Mouse (Mus musculus): ENCODE measurements around the gene Cdipt.

Cdipt gene

DNA sequence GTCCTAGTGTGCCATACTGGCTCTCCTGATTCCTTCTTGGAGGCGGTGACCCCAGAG lies at the start of gene Cdipt:
TSS of gene Cdipt (plus strand) at position 22 of the 57 bp plus-strand sequence.
- DNase-seq: no peak

DNA sequence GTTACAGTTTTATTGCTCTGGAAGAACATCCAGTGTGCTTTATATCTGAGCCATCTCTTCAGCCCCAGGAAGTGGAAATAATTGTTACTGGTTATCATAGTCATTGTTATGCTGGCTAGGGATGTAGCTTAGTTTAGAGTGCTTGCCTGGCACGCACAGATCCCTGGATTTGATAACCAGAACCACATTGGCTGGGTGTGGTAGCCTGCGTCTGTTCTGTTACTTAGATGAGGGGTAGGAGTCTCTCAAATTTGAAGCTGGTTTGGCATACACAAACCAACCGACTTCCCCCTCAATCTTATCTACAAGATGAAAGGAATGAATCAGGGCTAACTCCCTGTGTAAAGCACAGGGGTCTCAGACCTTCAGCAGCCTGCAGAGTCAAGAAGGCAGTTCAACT lies 49.4 kb upstream of the Cdipt start:
- DNase-seq: no peak

DNA sequence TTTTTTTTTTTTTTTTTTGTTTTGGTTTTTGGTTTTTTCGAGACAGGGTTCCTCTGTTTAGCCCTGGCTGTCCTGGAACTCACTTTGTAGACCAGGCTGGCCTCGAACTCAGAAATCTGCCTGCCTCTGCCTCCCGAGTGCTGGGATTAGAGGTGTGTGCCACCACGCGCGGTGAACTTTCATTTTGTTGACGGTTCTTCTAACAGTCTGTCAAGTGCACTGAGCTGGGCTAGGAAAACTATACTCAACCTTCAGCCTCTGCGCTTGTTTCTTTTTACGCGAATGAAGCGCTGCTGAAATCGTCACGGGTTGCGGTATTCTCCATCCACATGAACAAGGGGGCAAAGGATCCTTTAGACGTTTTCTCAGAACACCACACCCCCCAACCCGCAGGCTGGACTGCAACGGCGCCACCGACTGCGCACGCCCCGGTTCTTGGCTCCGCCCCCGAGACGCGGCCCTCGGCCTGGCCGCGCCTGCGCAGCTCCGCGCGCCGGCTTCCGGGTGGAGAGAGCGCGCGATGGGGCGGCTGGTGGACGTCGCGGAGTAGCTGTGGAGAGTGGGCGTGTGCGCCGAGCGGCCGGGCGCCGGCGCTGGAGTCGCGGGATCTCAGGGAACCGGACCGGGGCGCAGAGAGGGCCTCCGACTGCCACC lies 47.2 kb upstream of the Cdipt start, which contains the start of gene Kctd13:
TSS of gene Kctd13 (plus strand) at position 496 of the 654 bp plus-strand sequence.
- DNase-seq: peak; percentile 93 to 96

DNA sequence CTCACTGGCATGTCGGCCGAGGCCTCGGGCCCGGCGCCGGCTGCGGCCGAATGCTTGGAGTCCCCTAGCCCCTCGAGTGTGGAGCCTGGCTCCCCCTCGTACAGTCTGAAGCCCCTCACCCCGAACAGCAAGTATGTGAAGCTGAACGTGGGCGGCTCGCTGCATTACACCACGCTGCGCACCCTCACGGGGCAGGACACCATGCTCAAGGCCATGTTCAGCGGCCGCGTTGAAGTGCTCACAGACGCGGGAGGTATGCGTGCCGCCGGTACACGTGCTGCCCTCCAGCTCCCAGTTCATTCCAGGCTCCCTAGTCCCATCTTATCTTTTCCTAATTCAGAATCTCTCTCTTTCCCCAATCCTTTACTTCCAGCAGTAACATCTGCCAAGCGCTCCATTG lies 46.7 kb upstream of the Cdipt start:
- no peak for DNase-seq

DNA sequence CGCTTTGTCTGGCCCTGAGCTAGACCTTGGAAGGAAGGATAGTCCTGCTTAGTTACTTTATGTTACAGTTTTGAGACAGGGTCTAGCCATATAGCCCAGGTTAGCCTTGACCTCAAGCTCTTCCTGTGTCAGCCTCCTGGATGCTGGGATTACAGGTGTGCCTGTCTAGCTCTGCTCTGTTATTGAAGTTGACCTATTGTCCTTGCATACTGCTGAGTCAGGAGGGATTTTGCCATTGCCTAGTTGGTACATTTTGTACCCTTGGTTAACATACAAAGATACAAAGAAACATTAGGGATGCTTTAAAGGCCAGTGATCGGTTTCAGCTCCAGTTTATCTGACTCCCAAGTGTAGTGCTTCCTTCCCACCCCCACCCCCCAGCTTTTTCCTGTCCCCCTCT lies 43.1 kb upstream of the Cdipt start:
- no peak for DNase-seq

DNA sequence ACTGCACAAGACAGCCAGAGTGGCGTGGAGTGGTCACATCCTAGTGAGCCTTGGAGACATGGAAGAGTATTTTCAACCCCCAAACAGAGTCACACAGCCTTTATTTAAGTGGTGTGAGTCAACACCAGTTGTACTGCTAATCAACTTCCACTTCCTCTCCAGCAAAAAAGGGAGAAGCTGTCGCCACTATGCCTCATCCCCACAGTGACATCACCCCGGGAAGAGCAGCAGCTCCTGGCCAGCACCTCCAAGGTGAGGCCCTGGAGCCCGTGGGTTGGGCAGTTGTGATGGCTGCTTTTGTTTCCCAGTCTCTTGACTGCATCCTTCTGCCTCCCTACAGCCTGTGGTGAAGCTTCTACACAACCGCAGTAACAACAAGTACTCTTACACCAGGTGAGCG lies 34.5 kb upstream of the Cdipt start:
- no peak for DNase-seq

DNA sequence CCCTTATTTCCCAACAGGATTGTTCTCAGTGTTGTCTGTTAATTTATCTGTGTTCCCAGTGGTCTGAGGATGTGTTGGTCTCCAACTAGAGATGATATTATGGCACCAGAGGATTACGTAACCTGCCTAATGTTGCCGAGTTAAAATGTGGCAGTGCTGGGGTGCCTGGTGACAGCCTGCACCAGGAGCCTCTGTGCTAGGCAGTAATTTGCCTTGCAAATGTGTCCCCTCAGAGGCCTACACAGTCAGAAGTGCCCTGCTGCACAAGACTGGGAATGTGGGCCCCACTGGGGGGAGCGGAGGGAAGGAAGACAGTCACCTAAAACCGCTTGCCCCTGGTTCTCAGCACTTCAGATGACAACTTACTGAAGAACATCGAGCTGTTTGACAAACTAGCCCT lies 33.9 kb upstream of the Cdipt start:
- no peak for DNase-seq

DNA sequence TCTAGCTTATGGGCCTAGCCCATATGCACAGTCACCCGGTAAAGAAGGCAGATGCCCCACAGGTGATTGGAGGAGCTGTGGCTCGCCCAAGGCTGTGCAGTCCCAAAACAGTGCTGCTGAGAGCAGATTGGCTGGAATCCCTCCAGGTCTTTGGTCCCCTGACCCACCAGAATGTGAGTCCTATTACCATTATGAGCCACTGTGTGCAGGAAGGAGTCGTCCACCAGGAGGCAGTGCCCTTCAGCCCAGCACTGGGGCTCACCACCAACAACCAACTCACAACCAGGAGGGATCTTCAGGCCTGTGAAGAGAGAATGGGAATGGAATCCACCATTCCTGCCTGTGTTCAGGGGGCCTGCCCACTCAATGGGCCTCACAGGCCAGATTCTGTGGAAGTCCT lies 29.2 kb upstream of the Cdipt start:
- peak; percentile 71 to 84 for DNase-seq

DNA sequence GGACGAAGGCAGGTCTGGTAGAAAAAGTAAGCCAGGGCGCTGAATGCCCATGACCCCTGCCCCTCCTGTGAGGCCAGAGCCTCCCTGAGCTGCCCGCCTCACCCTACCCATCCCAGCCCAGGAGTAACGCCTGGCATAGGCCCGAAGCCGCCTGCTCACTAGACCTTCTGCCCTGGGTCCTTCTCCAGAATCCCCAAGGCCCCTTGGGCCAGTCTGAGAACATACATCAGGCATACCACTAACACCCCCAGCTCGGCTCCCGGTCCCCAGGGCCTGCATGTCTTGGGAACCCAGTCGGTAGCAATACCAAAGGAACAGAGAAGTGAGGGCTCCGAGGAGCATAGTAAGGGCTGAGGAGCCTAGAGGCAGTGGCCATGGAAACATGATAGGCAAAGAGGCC lies 27.1 kb upstream of the Cdipt start:
- peak in 1 of 2 experiments; percentile 33 for DNase-seq

DNA sequence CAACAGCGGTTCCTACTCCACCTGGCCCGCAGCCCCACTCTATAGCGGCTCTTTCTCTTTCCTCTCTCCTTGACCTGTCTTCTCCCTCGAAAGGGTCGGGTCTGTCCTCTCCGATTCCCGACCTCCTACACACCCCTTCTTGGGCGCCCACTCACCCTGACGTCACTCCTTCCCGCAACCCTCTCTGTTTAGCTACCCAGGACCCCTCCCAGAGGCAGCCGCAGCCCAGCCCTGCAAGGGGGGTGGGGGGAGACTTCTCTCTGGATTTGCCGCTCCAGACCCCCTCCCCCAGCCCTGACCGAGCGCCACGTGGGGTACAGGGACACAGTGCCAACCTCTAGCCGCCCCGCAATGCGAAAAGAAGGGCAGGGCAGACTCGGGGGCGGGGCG lies 26.3 kb upstream of the Cdipt start, which contains the start of gene Asphd1:
TSS of gene Asphd1 (minus strand) at position 180 of the 390 bp plus-strand sequence.
- DNase-seq: peak in 1 of 2 experiments; percentile 85

DNA sequence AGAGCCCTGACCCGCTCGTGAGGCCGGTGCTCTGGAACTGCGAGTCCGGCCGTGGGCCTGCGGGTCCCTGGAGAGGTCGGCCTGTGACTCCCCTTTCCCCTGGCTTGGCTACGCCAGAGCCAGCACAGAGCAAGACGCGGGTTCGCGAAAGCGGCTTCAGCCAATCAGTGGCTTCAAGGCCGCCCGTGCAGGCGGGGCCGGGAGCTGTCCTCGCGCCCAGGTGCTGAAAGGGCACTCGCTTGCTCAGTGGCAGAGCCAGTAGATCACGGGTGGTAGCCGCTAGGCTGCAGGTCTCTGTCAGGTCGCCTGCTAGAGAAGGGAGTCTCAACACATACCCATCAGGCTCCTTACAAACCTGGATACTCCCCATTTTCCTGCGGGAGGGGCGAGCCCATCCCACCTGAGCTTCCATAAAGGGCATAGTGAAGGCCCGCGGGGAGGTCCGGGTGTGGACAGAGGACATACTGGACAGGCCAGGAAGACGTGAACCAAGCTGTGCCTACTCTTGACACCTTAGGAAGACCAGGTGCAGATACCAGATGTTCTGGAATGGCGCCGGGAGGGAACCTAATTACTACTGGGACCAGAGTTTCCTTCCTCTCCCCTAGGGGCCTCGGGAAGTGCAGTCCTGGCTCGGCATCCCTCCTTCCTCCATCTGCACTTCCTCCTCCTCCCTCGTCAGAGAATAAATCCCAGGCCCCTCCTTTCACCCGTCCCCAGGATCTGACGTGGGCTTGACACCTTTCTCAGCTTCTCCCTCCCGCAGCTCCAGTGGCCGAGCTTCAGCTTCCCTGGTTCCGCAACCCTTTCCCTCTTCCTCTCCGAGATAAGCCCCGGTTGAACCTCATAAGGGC lies 25.7 kb upstream of the Cdipt start, which contains the start of gene Sez6l2:
TSS of gene Sez6l2 (plus strand) at position 771 of the 854 bp plus-strand sequence.
- DNase-seq: peak; percentile 90 to 91

DNA sequence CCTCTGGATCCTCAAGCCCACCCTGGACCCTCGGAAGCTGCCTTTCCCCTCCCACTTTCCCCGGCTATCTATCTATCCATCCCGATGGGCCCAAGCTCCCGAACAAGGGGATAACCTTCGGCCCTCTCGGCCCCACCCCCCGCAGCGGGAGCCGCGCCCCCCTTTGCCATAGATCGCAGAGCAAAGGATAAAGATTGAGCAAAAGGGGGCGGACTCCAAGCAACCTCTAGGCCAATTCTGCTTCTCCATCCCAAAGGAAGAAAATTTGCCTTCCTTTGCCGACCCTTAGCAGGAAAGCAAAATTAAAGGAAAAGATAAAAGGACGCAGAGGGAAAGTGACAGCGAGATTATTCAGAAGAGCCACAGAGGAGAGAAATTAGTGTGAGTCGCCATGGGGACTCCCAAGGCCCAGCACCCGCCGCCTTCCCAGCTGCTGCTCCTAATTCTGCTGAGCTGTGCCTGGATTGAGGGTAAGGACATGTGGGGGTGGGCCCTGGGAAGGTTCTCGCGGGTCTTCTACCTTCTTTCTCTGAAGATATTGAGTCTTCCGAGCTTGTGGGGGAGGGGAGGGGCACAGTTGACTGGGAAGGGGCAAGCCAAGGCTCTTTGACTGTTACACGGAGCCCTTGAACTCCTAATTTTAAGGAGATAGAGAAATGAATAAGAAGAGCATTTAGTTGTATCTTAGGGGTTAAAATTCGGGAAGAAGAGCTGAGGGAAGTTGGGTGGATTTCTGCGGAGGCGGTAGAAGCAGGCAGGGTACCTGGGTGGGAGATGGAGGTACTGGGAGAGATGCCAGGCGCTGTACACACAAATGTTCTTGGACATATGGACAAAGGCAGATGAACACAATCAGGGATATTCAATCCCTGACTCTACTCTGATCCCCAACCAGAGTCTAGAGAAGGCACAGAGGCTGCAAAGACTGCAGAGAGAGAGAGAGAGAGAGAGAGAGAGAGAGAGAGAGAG lies 24.8 kb upstream of the Cdipt start:
- peak; percentile 64 to 78 for DNase-seq

DNA sequence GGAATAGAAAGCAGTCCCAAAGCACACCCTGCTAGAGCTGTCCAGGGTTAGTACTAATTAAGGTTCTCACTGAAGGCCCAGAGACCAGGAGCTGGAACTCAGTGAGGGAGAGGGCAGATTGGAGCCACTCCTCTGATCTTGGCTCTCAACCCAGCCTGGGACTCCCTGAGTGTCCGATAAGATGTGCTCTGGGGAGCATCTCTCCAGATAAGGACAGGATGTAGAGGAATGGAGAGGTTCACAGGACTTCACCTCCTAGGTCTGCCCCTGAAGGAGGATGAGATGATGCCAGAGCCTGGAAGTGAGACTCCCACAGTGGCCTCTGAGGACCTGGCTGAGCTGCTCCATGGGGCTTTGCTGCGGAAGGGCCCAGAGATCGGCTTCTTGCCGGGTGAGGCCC lies 24.0 kb upstream of the Cdipt start:
- DNase-seq: peak; percentile 31 to 42

DNA sequence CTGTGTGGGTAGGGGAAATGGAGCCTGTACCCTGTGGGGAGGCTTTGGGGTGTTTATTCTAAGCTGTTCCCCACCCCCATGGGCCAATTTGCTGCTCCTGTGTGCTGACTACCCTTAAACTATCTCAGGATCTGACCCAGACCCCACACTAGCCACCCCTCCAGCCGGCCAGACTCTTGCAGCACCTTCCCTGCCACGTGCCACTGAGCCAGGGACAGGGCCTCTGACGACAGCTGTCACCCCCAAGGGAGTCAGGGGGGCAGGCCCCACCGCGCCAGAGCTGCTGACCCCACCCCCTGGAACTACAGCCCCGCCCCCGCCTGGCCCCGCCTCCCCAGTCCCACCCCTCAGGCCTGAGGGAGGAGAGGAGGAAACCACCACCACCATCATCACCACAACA lies 23.1 kb upstream of the Cdipt start:
- no peak for DNase-seq

DNA sequence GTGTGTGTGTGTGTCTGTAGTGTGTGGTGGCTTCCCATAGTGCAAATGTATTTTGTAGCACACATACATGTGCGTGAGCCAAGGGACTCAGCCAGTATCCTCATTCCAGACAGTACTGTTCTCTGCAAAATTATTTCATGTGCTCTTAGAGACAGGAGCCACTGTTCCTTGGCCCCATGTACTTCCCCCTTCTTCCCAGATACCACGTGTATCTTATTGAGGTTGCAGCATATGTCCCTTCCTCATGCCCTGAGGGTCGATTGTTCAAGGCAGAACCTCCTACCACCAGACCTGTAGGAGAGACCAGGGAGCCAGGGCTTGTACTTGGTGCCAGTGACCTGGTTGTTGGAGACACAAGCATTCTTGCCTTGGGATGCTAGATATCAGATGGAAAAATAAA lies 20.6 kb upstream of the Cdipt start:
- DNase-seq: no peak

DNA sequence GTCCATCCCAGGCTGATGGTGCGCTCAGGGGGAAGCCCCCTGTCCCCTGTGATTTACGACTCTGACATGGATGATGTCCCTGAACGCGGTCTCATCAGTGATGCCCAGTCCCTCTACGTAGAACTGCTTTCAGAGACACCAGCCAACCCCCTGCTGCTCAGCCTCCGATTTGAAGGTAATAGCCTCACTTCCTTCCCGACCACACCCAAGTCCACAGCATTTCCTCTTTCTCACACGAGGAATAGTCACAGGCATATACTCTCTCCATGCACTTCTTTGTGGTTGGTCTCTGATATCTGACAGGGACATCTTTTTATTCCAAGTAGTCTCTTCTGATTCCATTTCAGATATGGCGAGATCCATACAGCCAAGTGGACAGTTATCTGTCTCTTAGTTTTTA lies 15.9 kb upstream of the Cdipt start:
- peak in 1 of 2 experiments; percentile 46 for DNase-seq

DNA sequence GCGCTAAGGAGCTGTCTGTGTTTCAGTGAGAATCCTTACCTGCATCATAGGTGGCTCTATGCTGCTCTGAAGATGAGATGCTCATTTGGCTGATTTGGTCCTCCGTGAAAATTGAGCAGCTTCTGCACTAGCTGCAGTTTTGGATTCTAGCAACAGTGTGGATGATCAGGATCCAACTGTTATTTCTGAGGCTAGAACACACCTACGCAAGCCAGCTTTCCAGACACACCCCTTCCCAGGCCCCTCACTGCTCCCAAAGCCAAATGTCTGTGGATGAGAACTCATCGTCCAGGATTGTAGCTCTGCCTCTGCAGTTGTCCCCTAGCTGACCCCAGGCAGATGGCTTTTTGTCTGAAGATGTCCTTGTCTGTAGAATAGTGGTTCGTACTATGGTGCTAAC lies 14.6 kb upstream of the Cdipt start:
- DNase-seq: no peak

DNA sequence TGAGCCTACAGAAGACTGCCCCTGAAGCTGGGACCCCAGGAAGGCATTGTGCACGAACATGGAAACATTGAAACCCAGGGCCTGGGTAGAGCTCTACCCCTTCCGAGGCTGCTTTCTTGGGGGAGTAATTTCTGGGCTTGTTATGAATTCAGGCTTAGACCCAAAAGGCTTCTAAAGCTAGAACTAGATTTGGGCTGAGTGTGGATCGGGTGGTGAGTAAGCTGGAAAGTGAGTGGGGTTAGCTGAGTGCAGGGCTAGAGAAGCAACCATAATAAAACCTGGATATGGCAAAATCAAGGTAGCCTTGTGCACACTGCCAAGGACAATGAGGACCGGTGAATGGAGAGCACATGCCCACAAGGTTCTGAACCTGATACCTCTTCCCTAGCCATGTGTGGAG lies 13.7 kb upstream of the Cdipt start:
- no peak for DNase-seq

DNA sequence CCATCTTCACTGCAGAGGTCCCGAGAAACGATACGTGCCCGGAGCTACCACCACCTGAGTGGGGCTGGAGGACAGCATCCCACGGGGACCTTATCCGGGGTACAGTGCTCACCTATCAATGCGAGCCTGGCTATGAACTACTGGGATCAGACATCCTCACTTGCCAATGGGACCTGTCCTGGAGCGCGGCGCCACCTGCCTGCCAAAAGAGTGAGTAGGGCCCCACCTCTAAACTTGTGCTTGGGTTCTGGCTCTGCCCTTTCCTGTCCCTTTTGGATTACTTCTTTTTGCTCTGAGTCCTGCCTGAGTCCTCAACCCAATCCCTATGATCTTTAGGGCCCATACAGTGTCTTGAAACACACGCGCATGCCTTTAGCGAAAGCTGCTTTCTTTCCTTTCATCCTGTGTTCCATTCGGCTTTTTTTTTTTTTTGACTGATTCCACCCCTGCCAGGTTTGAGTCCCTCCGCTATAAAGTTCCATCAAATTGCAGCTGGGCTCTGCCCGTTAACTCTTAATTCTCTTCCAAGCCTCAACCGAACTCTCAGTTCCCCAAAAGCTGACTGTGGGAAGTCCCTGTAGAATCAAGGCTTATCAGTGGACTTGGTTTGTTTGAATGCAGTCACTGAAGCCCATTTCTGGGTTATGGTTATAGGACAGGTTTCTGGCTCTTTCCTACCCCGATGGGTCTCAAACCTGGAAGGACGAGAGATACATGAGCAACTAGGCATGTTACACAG lies 12.0 kb upstream of the Cdipt start:
- peak; percentile 51 to 52 for DNase-seq

DNA sequence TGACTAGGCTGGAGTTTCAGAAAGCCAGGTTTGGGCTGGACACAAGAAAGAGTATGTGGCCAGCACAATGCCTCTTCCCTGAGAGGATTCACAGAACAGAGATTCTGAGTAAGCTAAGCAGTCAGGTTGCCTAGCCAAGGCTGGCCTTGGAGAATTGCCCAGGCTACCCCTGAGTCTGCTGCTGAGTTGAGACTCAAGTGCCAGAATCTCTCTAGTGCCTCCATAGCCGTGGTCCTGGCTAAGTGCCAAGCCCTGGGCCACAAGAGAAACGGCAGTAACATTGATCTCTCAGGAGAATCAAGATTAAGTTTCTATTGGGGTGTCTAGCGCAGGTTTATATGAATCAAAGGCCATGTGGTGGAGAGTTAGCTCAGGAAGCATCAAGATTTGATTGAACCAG lies 10.1 kb upstream of the Cdipt start:
- DNase-seq: peak; percentile 82 to 86

DNA sequence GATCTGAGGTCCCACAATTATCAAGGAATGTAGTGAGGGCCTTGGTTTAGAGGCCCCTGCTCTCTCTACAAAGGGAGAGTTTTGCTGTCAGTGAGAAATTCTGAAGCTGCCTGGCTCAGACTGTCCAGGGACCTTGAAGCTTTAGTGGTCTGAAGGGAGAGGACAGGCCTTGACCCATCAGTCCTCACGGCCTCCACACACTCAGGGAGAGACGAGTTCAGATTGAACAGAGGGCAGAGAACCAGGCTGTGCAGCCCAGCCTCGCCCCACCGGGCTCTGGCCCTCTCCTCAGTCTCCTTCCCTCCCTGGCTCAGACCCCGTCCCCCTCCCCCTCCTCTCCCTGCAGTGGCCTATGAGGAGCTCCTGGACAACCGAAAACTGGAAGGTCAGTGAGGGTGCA lies 8.4 kb upstream of the Cdipt start:
- DNase-seq: no peak

DNA sequence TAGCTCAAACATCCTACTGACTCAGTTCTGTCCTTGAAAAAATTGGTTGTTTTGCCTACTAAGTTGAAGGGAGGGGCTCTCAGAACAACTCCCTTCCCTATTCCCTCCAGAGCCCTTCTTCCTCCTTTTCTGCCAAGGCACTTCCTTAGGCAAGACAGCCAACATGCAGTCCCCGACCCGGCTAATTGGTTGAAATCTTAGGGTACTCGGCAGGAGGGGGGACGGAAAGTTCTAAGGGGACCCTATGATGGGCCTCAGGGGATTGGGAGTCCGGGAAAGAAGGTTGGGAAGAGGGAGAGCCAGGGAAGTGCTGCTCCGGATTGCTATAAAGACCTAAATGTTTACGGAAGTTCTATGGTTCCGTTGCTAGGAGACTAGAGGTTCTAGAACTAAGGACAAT lies 221 bp upstream of the Cdipt start:
- peak in 1 of 2 experiments; percentile 31 for DNase-seq
